Mouse (Mus musculus): ENCODE data around the gene Arhgef12. TPM values are rescaled to one million over a fixed set of nuclear protein-coding genes. Genes with fewer than 3 reads are reported as not detected.
"Not testable (repeated sequence)": the region's sequence is repeated elsewhere in the genome, so short reads cannot be mapped to it uniquely, and the experiment has no call there.

The Arhgef12 gene
- polyA plus RNA-seq, 1 experiment from 2014 or later, result 11.5 TPM

DNA sequence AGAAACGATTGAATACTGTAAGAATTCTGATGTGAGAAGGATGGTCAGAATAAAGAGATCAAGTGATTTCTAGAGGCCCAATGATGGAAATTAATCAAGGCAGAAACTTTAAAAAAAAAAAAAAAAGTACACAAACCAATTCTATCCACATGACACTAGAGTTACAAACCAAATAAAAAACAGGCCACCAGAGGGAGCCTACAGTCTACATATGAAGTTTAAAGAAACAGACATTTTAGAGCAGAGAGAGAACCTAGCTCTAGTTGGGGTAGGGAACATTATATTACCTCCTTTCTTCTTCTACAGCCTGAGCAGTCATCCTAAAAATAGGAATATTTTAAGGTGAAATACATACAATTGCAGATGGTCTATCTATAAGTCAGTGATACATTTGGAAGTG lies 107.0 kb downstream of the Arhgef12 start:
- Histone ChIP-seq H3K4me1 (ENCODE audit: control insufficient read depth, insufficient read depth, low read length) (peaks cover 5% of the 10 kb centered on the region; the same call in 1 of the 2 replicates), H3K36me3 (ENCODE audit: control insufficient read depth, insufficient read depth, low read length) (peaks cover 16% of the 10 kb centered on the region; the same call in 1 of the 2 replicates), H3K4me3 (ENCODE audit: low read depth, low read length) (no peak overlapping the region), H3K27ac (replicated peaks; ENCODE audit: low read depth, low read length) (no peak overlapping the region), H3K9ac (ENCODE audit: low read length) (no peak overlapping the region), H3K4me2 (ENCODE audit: low read depth, severe bottlenecking) (no peak overlapping the region), H3K9me3 (ENCODE audit: control insufficient read depth, low read length) (no peaks in the 10 kb centered on the region), H3K27me3 (ENCODE audit: control insufficient read depth, insufficient read depth, low read length) (no peaks in the 10 kb centered on the region)
- WGBS, result 89% methylated on average over 1 of the region's 1 CpGs
- ATAC-seq (ENCODE audit: insufficient number of reproducible peaks, low FRiP score, low TSS enrichment, low read depth), result no peak
- DNase-seq (ENCODE audit: low spot score), result no peak

DNA sequence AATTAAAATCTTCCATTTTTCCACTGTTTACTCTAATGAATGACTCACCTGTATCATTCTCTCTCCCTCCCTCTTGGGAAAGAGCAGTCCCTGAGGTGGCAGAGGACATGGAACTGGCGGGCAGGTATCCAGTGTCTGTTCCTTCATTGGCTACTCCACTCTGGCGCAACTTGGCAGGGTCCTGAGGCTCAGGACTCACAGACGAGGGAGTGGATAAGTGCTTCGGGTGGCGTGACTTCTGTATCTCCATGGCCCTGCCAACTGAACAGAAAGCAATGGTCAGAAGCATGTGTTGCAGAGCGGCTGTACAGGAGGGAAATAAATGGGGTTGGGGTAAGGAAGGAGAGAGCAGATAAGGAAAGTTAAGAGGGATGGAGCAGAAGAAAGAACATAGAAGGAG lies 109.5 kb downstream of the Arhgef12 start:
- Histone ChIP-seq H3K4me2 (ENCODE audit: low read depth, severe bottlenecking) (no peak overlapping the region), H3K27me3 (ENCODE audit: control insufficient read depth, insufficient read depth, low read length) (no peaks in the 10 kb centered on the region), H3K36me3 (ENCODE audit: control insufficient read depth, insufficient read depth, low read length) (peaks cover 15% of the 10 kb centered on the region; the same call in 1 of the 2 replicates), H3K27ac (replicated peaks; ENCODE audit: low read depth, low read length) (no peak overlapping the region), H3K9me3 (ENCODE audit: control insufficient read depth, low read length) (no peaks in the 10 kb centered on the region), H3K4me1 (ENCODE audit: control insufficient read depth, insufficient read depth, low read length) (no peaks in the 10 kb centered on the region), H3K9ac (ENCODE audit: low read length) (no peak overlapping the region), H3K4me3 (ENCODE audit: low read depth, low read length) (no peak overlapping the region)
- WGBS, result 94% methylated on average over 6 of the region's 6 CpGs
- ATAC-seq (ENCODE audit: insufficient number of reproducible peaks, low FRiP score, low TSS enrichment, low read depth), result no peak
- DNase-seq (ENCODE audit: low spot score), result no peak

DNA sequence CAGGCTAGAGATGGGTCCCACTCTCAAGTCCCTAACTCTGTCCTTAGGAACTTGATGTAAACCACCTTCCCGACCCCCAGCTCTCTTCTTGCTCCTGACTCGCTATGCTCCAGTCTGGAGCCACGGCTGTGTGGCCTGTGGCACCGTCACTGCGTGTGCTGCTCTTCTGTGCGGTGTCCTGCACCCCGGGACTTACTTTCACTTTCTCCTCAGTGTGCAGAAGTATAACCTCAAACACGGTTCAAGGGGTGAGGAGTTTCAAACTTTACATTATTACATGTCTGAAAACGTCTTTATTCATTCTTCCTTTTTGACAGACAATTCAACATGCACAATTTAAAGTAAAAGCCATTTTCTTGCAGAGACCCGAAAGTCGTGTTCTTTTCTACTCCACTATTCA lies 111.7 kb downstream of the Arhgef12 start:
- no peaks in the 10 kb centered on the region for H3K9me3 ChIP-seq (ENCODE audit: control insufficient read depth, low read length)
- no peak overlapping the region for H3K4me2 ChIP-seq (ENCODE audit: low read depth, severe bottlenecking)
- DNase-seq (ENCODE audit: low spot score) (no peak), ATAC-seq (ENCODE audit: insufficient number of reproducible peaks, low FRiP score, low TSS enrichment, low read depth) (no peak)
- H3K4me3 ChIP-seq (ENCODE audit: low read depth, low read length), result no peak overlapping the region
- H3K27me3 ChIP-seq (ENCODE audit: control insufficient read depth, insufficient read depth, low read length), result no peaks in the 10 kb centered on the region
- H3K9ac ChIP-seq (ENCODE audit: low read length), result no peak overlapping the region
- no peaks in the 10 kb centered on the region for H3K4me1 ChIP-seq (ENCODE audit: control insufficient read depth, insufficient read depth, low read length)
- H3K27ac ChIP-seq (replicated peaks; ENCODE audit: low read depth, low read length), result no peak overlapping the region
- WGBS, result 94% methylated on average over 11 of the region's 11 CpGs
- H3K36me3 ChIP-seq (ENCODE audit: control insufficient read depth, insufficient read depth, low read length), result peaks cover 11% of the 10 kb centered on the region; the same call in 1 of the 2 replicates

DNA sequence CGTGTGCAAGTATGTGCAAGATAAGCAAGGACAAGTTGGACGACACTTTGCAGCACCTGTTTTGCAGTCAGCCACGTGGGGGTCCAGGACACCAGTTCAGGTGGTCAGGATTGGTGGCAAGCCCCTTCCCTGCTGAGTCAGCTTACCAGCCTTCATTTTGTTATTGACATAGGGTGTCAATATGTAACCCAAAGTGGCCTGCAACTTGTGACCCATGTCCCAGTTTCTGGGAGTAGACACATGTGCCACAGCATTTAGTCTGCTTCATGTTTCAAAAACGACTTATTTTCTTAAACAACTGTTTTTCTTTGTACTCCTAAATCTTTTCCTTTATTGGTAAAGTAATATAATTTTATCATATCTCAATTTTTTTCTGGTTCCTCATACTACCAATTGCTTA lies 112.3 kb downstream of the Arhgef12 start:
- DNase-seq (ENCODE audit: low spot score) (no peak), ATAC-seq (ENCODE audit: insufficient number of reproducible peaks, low FRiP score, low TSS enrichment, low read depth) (no peak)
- no peak overlapping the region for H3K4me2 ChIP-seq (ENCODE audit: low read depth, severe bottlenecking)
- WGBS, result 88% methylated on average over 4 of the region's 4 CpGs
- H3K4me3 ChIP-seq (ENCODE audit: low read depth, low read length), result no peak overlapping the region
- H3K27ac ChIP-seq (replicated peaks; ENCODE audit: low read depth, low read length), result no peak overlapping the region
- H3K4me1 ChIP-seq (ENCODE audit: control insufficient read depth, insufficient read depth, low read length), result no peaks in the 10 kb centered on the region
- H3K9ac ChIP-seq (ENCODE audit: low read length), result no peak overlapping the region
- peaks cover 11% of the 10 kb centered on the region; the same call in 1 of the 2 replicates for H3K36me3 ChIP-seq (ENCODE audit: control insufficient read depth, insufficient read depth, low read length)
- no peaks in the 10 kb centered on the region for H3K9me3 ChIP-seq (ENCODE audit: control insufficient read depth, low read length)
- H3K27me3 ChIP-seq (ENCODE audit: control insufficient read depth, insufficient read depth, low read length), result no peaks in the 10 kb centered on the region

DNA sequence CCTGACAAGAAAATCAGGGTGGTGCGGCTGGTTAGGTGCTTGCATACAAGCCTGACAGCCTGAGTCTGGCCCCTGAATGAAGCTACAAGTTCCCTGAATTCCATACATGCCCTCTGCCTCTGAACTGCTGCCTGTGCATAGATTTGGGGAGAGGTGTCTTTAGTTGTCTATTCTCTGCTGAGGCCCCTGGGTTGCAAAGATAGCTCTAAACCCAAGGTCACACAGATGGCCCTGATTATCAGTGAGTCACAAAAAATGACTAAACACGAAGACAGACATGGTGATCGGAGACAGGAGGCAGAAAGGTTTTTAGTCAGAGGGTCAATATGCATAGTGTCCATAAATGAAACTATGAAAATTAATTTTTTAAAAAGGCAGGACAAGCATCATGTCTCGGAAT lies 113.4 kb downstream of the Arhgef12 start:
- no peak overlapping the region for H3K4me3 ChIP-seq (ENCODE audit: low read depth, low read length)
- ATAC-seq (ENCODE audit: insufficient number of reproducible peaks, low FRiP score, low TSS enrichment, low read depth) (no peak), DNase-seq (ENCODE audit: low spot score) (no peak)
- no peaks in the 10 kb centered on the region for H3K4me1 ChIP-seq (ENCODE audit: control insufficient read depth, insufficient read depth, low read length)
- 80% methylated on average over 4 of the region's 4 CpGs for WGBS
- no peak overlapping the region for H3K4me2 ChIP-seq (ENCODE audit: low read depth, severe bottlenecking)
- H3K9ac ChIP-seq (ENCODE audit: low read length), result no peak overlapping the region
- peaks cover 9% of the 10 kb centered on the region; the same call in 1 of the 2 replicates for H3K36me3 ChIP-seq (ENCODE audit: control insufficient read depth, insufficient read depth, low read length)
- H3K27ac ChIP-seq (replicated peaks; ENCODE audit: low read depth, low read length), result no peak overlapping the region
- H3K9me3 ChIP-seq (ENCODE audit: control insufficient read depth, low read length), result no peaks in the 10 kb centered on the region
- no peaks in the 10 kb centered on the region for H3K27me3 ChIP-seq (ENCODE audit: control insufficient read depth, insufficient read depth, low read length)

DNA sequence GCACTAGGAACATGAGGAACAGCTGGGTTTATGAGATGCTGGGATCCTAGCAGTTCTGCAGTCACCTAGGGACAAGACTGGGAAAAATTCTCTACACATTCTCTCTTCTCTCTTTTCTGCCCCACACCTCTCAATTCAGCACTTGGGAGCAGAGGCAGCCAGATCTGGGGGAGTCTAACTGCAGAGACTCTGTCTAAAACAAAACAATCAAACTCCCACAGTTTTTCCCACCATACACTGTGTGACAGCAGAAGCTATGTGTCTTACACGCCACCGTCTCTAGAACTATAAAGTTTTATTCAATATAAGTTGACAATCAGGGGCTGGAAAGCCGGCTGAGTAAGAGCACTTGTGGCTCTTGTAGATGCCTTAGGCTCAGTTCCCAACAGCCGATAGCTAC lies 119.1 kb downstream of the Arhgef12 start:
- Histone ChIP-seq H3K9me3 (ENCODE audit: control insufficient read depth, low read length) (no peaks in the 10 kb centered on the region), H3K36me3 (ENCODE audit: control insufficient read depth, insufficient read depth, low read length) (peaks cover 7% of the 10 kb centered on the region; the same call in 1 of the 2 replicates), H3K4me2 (ENCODE audit: low read depth, severe bottlenecking) (no peak overlapping the region), H3K27me3 (ENCODE audit: control insufficient read depth, insufficient read depth, low read length) (no peaks in the 10 kb centered on the region), H3K9ac (ENCODE audit: low read length) (no peak overlapping the region), H3K27ac (replicated peaks; ENCODE audit: low read depth, low read length) (no peak overlapping the region), H3K4me3 (ENCODE audit: low read depth, low read length) (no peak overlapping the region), H3K4me1 (ENCODE audit: control insufficient read depth, insufficient read depth, low read length) (no peaks in the 10 kb centered on the region)
- 89% methylated on average over 4 of the region's 4 CpGs for WGBS
- DNase-seq (ENCODE audit: low spot score) (no peak), ATAC-seq (ENCODE audit: insufficient number of reproducible peaks, low FRiP score, low TSS enrichment, low read depth) (no peak)

DNA sequence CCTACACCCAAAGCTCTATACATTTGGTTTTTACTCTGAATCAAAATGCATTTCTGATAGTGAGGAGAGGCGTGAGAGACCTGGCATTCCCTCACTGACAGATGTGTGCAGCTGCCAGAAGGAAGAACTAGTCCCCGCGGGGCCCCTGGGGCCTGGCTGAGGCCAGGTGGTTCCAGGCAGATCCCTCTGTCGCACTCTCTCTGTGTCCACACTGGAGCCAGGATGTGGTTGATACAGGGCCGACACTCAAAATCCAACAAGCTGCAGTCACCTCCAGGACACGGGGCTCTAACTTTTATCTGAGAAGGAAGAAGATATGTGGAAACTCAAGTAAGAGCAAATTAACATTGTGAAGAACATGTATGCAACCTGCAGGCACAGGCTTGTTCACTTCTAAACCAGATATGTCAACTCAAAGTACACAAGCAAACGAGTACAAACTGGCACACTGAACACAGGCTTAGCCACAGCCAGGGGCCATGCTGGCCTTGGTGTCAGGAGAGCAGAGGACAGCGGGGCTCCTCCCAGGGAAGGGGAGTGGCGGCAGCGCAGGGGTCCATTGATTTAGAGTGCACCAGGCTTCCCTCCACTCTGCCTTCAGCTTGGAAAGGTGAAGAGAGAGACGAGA lies 138.0 kb downstream of the Arhgef12 start:
- no peaks in the 10 kb centered on the region for H3K27me3 ChIP-seq (ENCODE audit: control insufficient read depth, insufficient read depth, low read length)
- H3K4me2 ChIP-seq (ENCODE audit: low read depth, severe bottlenecking), result no peak overlapping the region
- ATAC-seq (ENCODE audit: insufficient number of reproducible peaks, low FRiP score, low TSS enrichment, low read depth), result no peak
- DNase-seq (ENCODE audit: low spot score), result no peak
- 73% methylated on average over 11 of the region's 11 CpGs for WGBS
- no peak overlapping the region for H3K27ac ChIP-seq (replicated peaks; ENCODE audit: low read depth, low read length)
- peaks cover 7% of the 10 kb centered on the region for H3K36me3 ChIP-seq (ENCODE audit: control insufficient read depth, insufficient read depth, low read length)
- no peak overlapping the region for H3K4me3 ChIP-seq (ENCODE audit: low read depth, low read length)
- no peak overlapping the region for H3K9ac ChIP-seq (ENCODE audit: low read length)
- no peaks in the 10 kb centered on the region for H3K9me3 ChIP-seq (ENCODE audit: control insufficient read depth, low read length)
- H3K4me1 ChIP-seq (ENCODE audit: control insufficient read depth, insufficient read depth, low read length), result no peaks in the 10 kb centered on the region

DNA sequence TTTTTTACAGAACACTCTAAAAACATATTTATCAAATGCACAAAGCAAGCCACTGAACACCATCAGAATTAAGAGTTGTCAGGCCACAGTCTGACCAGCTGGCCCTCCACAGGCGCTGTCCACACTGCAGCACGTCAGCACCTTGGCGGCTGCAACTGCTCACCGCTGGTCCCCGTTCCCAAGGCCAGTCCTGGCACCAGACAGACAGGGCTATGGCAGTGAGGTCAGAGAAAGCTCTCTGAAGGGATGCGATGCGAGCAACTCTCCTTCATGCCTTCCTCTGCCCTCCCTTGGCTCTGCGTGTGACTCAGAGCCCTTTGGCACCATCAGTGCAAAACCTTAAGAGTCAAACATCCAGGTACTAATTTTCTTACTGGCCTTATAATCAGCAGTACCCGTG lies 139.3 kb downstream of the Arhgef12 start:
- Histone ChIP-seq H3K36me3 (ENCODE audit: control insufficient read depth, insufficient read depth, low read length) (peaks cover 7% of the 10 kb centered on the region), H3K4me1 (ENCODE audit: control insufficient read depth, insufficient read depth, low read length) (no peaks in the 10 kb centered on the region), H3K27ac (replicated peaks; ENCODE audit: low read depth, low read length) (no peak overlapping the region), H3K4me3 (ENCODE audit: low read depth, low read length) (no peak overlapping the region), H3K27me3 (ENCODE audit: control insufficient read depth, insufficient read depth, low read length) (no peaks in the 10 kb centered on the region), H3K9me3 (ENCODE audit: control insufficient read depth, low read length) (no peaks in the 10 kb centered on the region), H3K4me2 (ENCODE audit: low read depth, severe bottlenecking) (no peak overlapping the region), H3K9ac (ENCODE audit: low read length) (no peak overlapping the region)
- DNase-seq (ENCODE audit: low spot score), result no peak
- 89% methylated on average over 9 of the region's 9 CpGs for WGBS
- ATAC-seq (ENCODE audit: insufficient number of reproducible peaks, low FRiP score, low TSS enrichment, low read depth), result no peak

DNA sequence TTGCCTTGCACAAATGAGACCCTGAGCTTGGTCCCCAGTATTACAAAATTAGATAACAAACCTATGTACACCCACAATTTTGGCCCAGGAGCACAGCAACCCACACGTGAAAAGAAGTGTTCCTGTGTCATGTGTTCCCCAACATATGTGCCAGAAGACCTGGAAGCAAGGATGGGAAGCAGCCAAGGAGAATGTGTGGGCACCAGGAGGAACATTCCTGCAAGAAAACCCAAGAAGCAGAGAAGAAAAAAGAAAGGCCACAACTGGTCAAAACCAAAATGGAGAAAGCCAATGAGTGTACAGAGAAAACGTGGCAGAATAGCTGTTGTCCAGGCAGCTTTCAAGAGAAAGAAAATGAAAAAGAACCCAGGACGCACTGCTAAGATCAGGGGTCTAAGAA lies 142.2 kb downstream of the Arhgef12 start:
- not testable (repeated sequence) for H3K27me3 ChIP-seq (ENCODE audit: control insufficient read depth, insufficient read depth, low read length); H3K9ac ChIP-seq (ENCODE audit: low read length); H3K36me3 ChIP-seq (ENCODE audit: control insufficient read depth, insufficient read depth, low read length); DNase-seq (ENCODE audit: low spot score); H3K9me3 ChIP-seq (ENCODE audit: control insufficient read depth, low read length); H3K4me1 ChIP-seq (ENCODE audit: control insufficient read depth, insufficient read depth, low read length); H3K4me2 ChIP-seq (ENCODE audit: low read depth, severe bottlenecking); ATAC-seq (ENCODE audit: insufficient number of reproducible peaks, low FRiP score, low TSS enrichment, low read depth); H3K4me3 ChIP-seq (ENCODE audit: low read depth, low read length); H3K27ac ChIP-seq (replicated peaks; ENCODE audit: low read depth, low read length)
- 93% methylated on average over 3 of the region's 3 CpGs for WGBS

Measured in limb, embryonic 11.5 days (tissue).